Mouse (Mus musculus): ENCODE measurements at regions not wholly inside any gene's neighbourhood (a gene's known extent, or its start where the extent isn't known, plus 50 kb on each side); places are given as distances from the start of the nearest gene placed in this dataset.

GRCm38 (mm10) chr9:35363936-35364335 lies 57.0 kb upstream of the Cdon start:
- no peak for TF ChIP-seq CTCF (conservative IDR thresholded peaks at IDR 0.05; ENCODE audit: insufficient read depth, insufficient read length, low read depth, low read length)
- TF ChIP-seq POLR2A (IDR thresholded peaks at IDR 0.05; ENCODE audit: low read depth, low read length): no peak

Data from kidney, adult 2 months (tissue).